Mouse (Mus musculus) hindbrain, embryonic 14.5 days (tissue): ENCODE data around the gene Tmem265. TPM values are rescaled to one million over a fixed set of nuclear protein-coding genes. Genes with fewer than 3 reads are reported as not detected.

Experiments
- ATAC-seq: fragments of 200-750 bp; cut with Nextera tagmentation; 2 replicates; pipeline ENCODE4 v1.8.0; 2017; ENCODE audit warnings: moderate number of reproducible peaks, mild to moderate bottlenecking, moderate TSS enrichment, moderate library complexity; ENCODE audit not compliant: low FRiP score
- DNase-seq: peaks from one replicate; pipeline ENCODE4 v3.0.0-alpha.2; 2015; ENCODE audit warnings: low spot score
- H3K27ac ChIP-seq: fragments of 300-500 bp; sonication (generic); 2 replicates; pipeline ENCODE4 v1.5.1; 2014; ENCODE audit warnings: mild to moderate bottlenecking, moderate library complexity
- H3K27me3 ChIP-seq: fragments of 300-500 bp; sonication (generic); 2 replicates; pipeline ENCODE4 v1.6.1; 2014; ENCODE audit warnings: mild to moderate bottlenecking, low read length, mixed read lengths; ENCODE audit not compliant: control insufficient read depth, insufficient read depth
- H3K36me3 ChIP-seq: fragments of 300-500 bp; sonication (generic); replicated peaks from 2 replicates; pipeline ENCODE4 v1.6.1; 2014; ENCODE audit not compliant: control insufficient read depth, insufficient read depth
- H3K4me1 ChIP-seq: fragments of 300-500 bp; sonication (generic); replicated peaks from 2 replicates; pipeline ENCODE4 v1.6.1; 2014; ENCODE audit warnings: antibody characterized with exemption, low read length, mixed read lengths; ENCODE audit not compliant: control insufficient read depth, insufficient read depth
- H3K4me2 ChIP-seq: fragments of 300-500 bp; sonication (generic); replicated peaks from 2 replicates; pipeline ENCODE4 v1.6.1; 2014; ENCODE audit warnings: mild to moderate bottlenecking, moderate library complexity
- H3K4me3 ChIP-seq: fragments of 300-500 bp; sonication (generic); replicated peaks from 2 replicates; pipeline ENCODE4 v1.5.1; 2014; ENCODE audit warnings: mild to moderate bottlenecking, low read length
- H3K9ac ChIP-seq: fragments of 300-500 bp; sonication (generic); 2 replicates; pipeline ENCODE4 v1.6.1; 2014
- H3K9me3 ChIP-seq: fragments of 300-500 bp; sonication (generic); 2 replicates; pipeline ENCODE4 v1.6.1; 2016; ENCODE audit warnings: low read length; ENCODE audit not compliant: control insufficient read depth
- WGBS: fragments of 180-500 bp; shearing (Covaris S2); extraction: QIAGEN DNeasy Blood & Tissue Kit; methylation state at CpG from one replicate; pipeline ENCODE4 v1.1.7; 2014; 5-methylcytosine and 5-hydroxymethylcytosine counted together
- polyA plus RNA-seq: library from polyadenylated mRNA; unstranded; fragments of >200 nt; fragmentation: Nextera tagmentation; extraction: Ambion mirVana; gene quantifications from 2 replicates; pipeline ENCODE4 v1.2.1, GENCODE M21; 2014

Tmem265 gene
- polyA plus RNA-seq, 1 experiment from 2014 or later: 10.3 TPM

GRCm38 (mm10) chr7:127549116-127549835 lies 11.9 kb upstream of the Tmem265 start:
- DNase-seq (no peak), ATAC-seq (no peak)
- Histone ChIP-seq H3K9me3 (no peaks in the 10 kb centered on the region), H3K4me2 (no peak overlapping the region), H3K4me3 (no peak overlapping the region), H3K27me3 (no peaks in the 10 kb centered on the region), H3K36me3 (peaks cover 87% of the 10 kb centered on the region), H3K27ac (no peak overlapping the region), H3K9ac (no peak overlapping the region), H3K4me1 (no peaks in the 10 kb centered on the region)
- WGBS: 89% methylated on average over 15 of the region's 15 CpGs

GRCm38 (mm10) chr7:127551558-127551957 lies 9.6 kb upstream of the Tmem265 start:
- Histone ChIP-seq H3K4me1 (no peaks in the 10 kb centered on the region), H3K27ac (no peak overlapping the region), H3K9me3 (no peaks in the 10 kb centered on the region), H3K9ac (no peak overlapping the region), H3K4me3 (no peak overlapping the region), H3K4me2 (no peak overlapping the region), H3K36me3 (peaks cover 87% of the 10 kb centered on the region), H3K27me3 (no peaks in the 10 kb centered on the region)
- DNase-seq: no peak
- ATAC-seq: no peak
- WGBS: over 99% methylated on average over 8 of the region's 8 CpGs

GRCm38 (mm10) chr7:127560580-127560979 lies 610 bp upstream of the Tmem265 start:
- ATAC-seq (no peak), DNase-seq (no peak)
- H3K27me3 ChIP-seq: no peaks in the 10 kb centered on the region
- H3K4me1 ChIP-seq: no peaks in the 10 kb centered on the region
- peaks cover 94% of the 10 kb centered on the region for H3K36me3 ChIP-seq
- no peak overlapping the region for H3K4me3 ChIP-seq
- H3K9ac ChIP-seq: no peak overlapping the region
- no peak overlapping the region for H3K27ac ChIP-seq
- no peaks in the 10 kb centered on the region for H3K9me3 ChIP-seq
- WGBS: 95% methylated on average over 11 of the region's 11 CpGs
- H3K4me2 ChIP-seq: no peak overlapping the region

- H3K27ac ChIP-seq: no peak overlapping the region
- H3K4me2 ChIP-seq: no peak overlapping the region
- no peaks in the 10 kb centered on the region for H3K27me3 ChIP-seq
- ATAC-seq (no peak), DNase-seq (peak; percentile 42)
- H3K9me3 ChIP-seq: no peaks in the 10 kb centered on the region
- H3K9ac ChIP-seq: no peak overlapping the region
- peaks cover 81% of the 10 kb centered on the region for H3K36me3 ChIP-seq
- no peak overlapping the region for H3K4me3 ChIP-seq
- WGBS: 78% methylated on average over 6 of the region's 6 CpGs
- H3K4me1 ChIP-seq: no peaks in the 10 kb centered on the region
Measured at GRCm38 (mm10) chr7:127564381-127565150, 3.4 kb downstream of the Tmem265 start.

GRCm38 (mm10) chr7:127572895-127573471 lies 11.8 kb downstream of the Tmem265 start, which contains the start of gene Phkg2:
TSS of gene Phkg2 (plus strand) at chr7:127573340.
- peak; percentile 89 for DNase-seq
- Histone ChIP-seq H3K27ac (peak within 1 kb of the TSS; percentile 72), H3K27me3 (no peaks in the 10 kb centered on the region), H3K4me1 (peaks cover 21% of the 10 kb centered on the region), H3K4me3 (peak within 1 kb of the TSS; percentile 57), H3K4me2 (peak within 1 kb of the TSS; percentile 82), H3K9me3 (no peaks in the 10 kb centered on the region), H3K36me3 (peaks cover 17% of the 10 kb centered on the region), H3K9ac (peak within 1 kb of the TSS; percentile 81)
- ATAC-seq: peak; percentile 98
- 1% methylated on average over 17 of the region's 17 CpGs for whole genome bisulfite sequencing

GRCm38 (mm10) chr7:127573503-127574008 lies 12.4 kb downstream of the Tmem265 start:
- peaks cover 20% of the 10 kb centered on the region for H3K36me3 ChIP-seq
- H3K4me3 ChIP-seq: peak overlapping the region; percentile 57
- DNase-seq: no peak
- H3K27ac ChIP-seq: peak overlapping the region; percentile 72
- H3K27me3 ChIP-seq: no peaks in the 10 kb centered on the region
- H3K4me2 ChIP-seq: peak overlapping the region; percentile 82
- no peaks in the 10 kb centered on the region for H3K9me3 ChIP-seq
- H3K4me1 ChIP-seq: peaks cover 21% of the 10 kb centered on the region
- H3K9ac ChIP-seq: peak overlapping the region; percentile 81
- WGBS: under 1% methylated on average over 26 of the region's 28 CpGs
- ATAC-seq: peak; percentile 81

GRCm38 (mm10) chr7:127574115-127574514 lies 12.9 kb downstream of the Tmem265 start:
- H3K27ac ChIP-seq: no peak overlapping the region
- peak overlapping the region; percentile 57 for H3K4me3 ChIP-seq
- H3K36me3 ChIP-seq: peaks cover 24% of the 10 kb centered on the region
- peaks cover 21% of the 10 kb centered on the region for H3K4me1 ChIP-seq
- no peak for DNase-seq
- no peak for ATAC-seq
- no peaks in the 10 kb centered on the region for H3K27me3 ChIP-seq
- peak overlapping the region; percentile 81 for H3K9ac ChIP-seq
- WGBS: 26% methylated on average over 7 of the region's 7 CpGs
- H3K4me2 ChIP-seq: peak overlapping the region; percentile 82
- no peaks in the 10 kb centered on the region for H3K9me3 ChIP-seq

GRCm38 (mm10) chr7:127583260-127583659 lies 22.1 kb downstream of the Tmem265 start:
- no peak for ATAC-seq
- DNase-seq: no peak

GRCm38 (mm10) chr7:127585031-127585430 lies 23.8 kb downstream of the Tmem265 start:
- H3K4me3 ChIP-seq: no peak overlapping the region

More at GRCm38 (mm10) chr7:127583260-127583659, 22.1 kb downstream of the Tmem265 start:
- Histone ChIP-seq H3K4me2 (no peak overlapping the region), H3K9ac (no peak overlapping the region), H3K27ac (no peak overlapping the region), H3K27me3 (no peaks in the 10 kb centered on the region), H3K4me3 (no peak overlapping the region), H3K9me3 (no peaks in the 10 kb centered on the region), H3K4me1 (peaks cover 7% of the 10 kb centered on the region; the same call in 1 of the 2 replicates), H3K36me3 (peaks cover 58% of the 10 kb centered on the region)
- 93% methylated on average over 6 of the region's 6 CpGs for WGBS

More at GRCm38 (mm10) chr7:127585031-127585430, 23.8 kb downstream of the Tmem265 start:
- Histone ChIP-seq H3K27ac (no peak overlapping the region), H3K4me1 (peaks cover 16% of the 10 kb centered on the region), H3K36me3 (peaks cover 49% of the 10 kb centered on the region), H3K9ac (no peak overlapping the region), H3K27me3 (no peaks in the 10 kb centered on the region), H3K9me3 (no peaks in the 10 kb centered on the region), H3K4me2 (no peak overlapping the region)
- 87% methylated on average over 7 of the region's 7 CpGs for WGBS
- no peak for DNase-seq
- ATAC-seq: no peak
